ENCODE assay signal across 8 mouse cellular contexts in the genomic region with DNA sequence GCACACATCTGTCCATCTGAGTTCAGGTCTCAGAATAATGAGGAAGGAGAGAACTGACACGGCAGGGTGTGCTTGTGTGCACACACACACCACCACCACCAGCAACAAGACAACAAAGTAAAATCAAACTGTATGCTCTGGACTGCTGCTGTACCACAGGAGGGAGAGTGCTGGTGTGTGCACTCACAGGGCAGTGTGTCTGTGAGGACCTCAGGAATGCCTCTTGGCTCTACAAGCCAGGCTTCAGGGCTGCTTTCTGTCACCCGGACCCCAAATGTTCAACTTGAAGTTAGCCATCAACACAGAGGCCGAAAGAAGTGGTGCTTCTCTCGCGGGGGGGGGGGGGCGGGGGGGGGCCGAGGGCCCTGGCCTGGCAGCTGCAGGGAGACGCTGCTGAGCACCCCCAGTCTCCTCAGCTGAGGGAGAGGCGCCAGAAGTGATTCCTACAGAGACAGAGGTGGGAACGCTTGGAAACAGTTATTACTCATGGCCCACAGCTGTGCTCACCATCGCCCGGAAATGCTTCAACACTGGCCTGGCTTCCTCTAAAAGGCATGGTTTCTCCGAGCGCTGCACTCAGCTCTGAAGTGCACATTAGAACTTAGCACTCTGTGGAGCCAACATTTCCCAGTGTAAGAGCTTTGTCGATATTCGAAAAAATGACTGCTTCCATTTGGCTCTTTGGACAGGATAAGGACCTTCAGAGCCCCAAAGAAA. TPM values are rescaled to one million over a fixed set of nuclear protein-coding genes. Genes with fewer than 3 reads are reported as not detected.
DNase-seq lines count a peak whose midpoint lies in the region; ATAC-seq and TF ChIP-seq lines count a peak whose summit lies in the region.

No protein-coding gene starts in this region.

- H3K27me3 ChIP-seq in heart, embryonic 13.5 days (replicated peaks), result no peaks in the 10 kb centered on the region
- no peaks in the 10 kb centered on the region for H3K27me3 ChIP-seq in limb, embryonic 14.5 days (ENCODE audit: control insufficient read depth, insufficient read depth, low read length)
- H3K27me3 ChIP-seq in stomach, embryonic 15.5 days (replicated peaks), result no peaks in the 10 kb centered on the region
- no peaks in the 10 kb centered on the region for H3K27me3 ChIP-seq in cerebellum, adult 2 months (ENCODE audit: control insufficient read depth, insufficient read depth, low read length)

- H3K4me3 ChIP-seq in left cerebral cortex, adult 2 months, result no peak overlapping the region
- H3K4me3 ChIP-seq in heart, embryonic 13.5 days, result no peak overlapping the region
- no peak overlapping the region for H3K4me3 ChIP-seq in limb, embryonic 14.5 days (replicated peaks; ENCODE audit: low read length)
- H3K4me3 ChIP-seq in stomach, embryonic 15.5 days (replicated peaks), result no peak overlapping the region
- H3K4me3 ChIP-seq in cerebellum, adult 2 months (replicated peaks; ENCODE audit: insufficient read depth, low read depth, low read length), result no peak overlapping the region

- peak overlapping the region; percentile 13 for H3K27ac ChIP-seq in left cerebral cortex, adult 2 months
- peak overlapping the region; percentile 91 for H3K27ac ChIP-seq in heart, embryonic 13.5 days (replicated peaks)
- peak overlapping the region; percentile 65 for H3K27ac ChIP-seq in limb, embryonic 14.5 days (replicated peaks; ENCODE audit: low read depth, low read length)
- H3K27ac ChIP-seq in stomach, embryonic 15.5 days, result peak overlapping the region; percentile 63
- no peak overlapping the region for H3K27ac ChIP-seq in cerebellum, adult 2 months (ENCODE audit: insufficient read depth, low read length)

- H3K4me2 ChIP-seq in heart, embryonic 13.5 days, result peak overlapping the region; percentile 22
- 0 out of 2 replicates have a peak overlapping the region, but pooled peaks have one; percentile 17 for H3K4me2 ChIP-seq in limb, embryonic 14.5 days (replicated peaks; ENCODE audit: low read depth, low read length, severe bottlenecking)
- no peak overlapping the region for H3K4me2 ChIP-seq in stomach, embryonic 15.5 days

- no peak for TF ChIP-seq POLR2A in limb, embryonic 14.5 days (IDR thresholded peaks at IDR 0.05; ENCODE audit: borderline replicate concordance, extremely low read depth, insufficient read depth, insufficient read length)
- no peak for TF ChIP-seq POLR2A in cerebellum, adult 2 months (IDR thresholded peaks at IDR 0.05; ENCODE audit: borderline replicate concordance, insufficient read depth, low read length)

- DNase-seq in left cerebral cortex, adult 2 months (ENCODE audit: extremely low spot score in 1 of 2, low spot score in 2 of 2), result no peak
- DNase-seq in left cerebral cortex, adult 11 months (ENCODE audit: low spot score), result no peak
- DNase-seq in limb, embryonic 14.5 days (ENCODE audit: low spot score), result peak; percentile 52
- no peak for DNase-seq in adrenal gland, postnatal 36 days
- no peak for DNase-seq in cerebellum, adult 2 months

- WGBS in heart, embryonic 13.5 days, result 38% methylated on average over 12 of the region's 16 CpGs
- WGBS in limb, embryonic 14.5 days, result 36% methylated on average over 12 of the region's 16 CpGs
- 32% methylated on average over 15 of the region's 16 CpGs for WGBS in stomach, embryonic 15.5 days
- WGBS in cerebellum, adult 2 months, result 64% methylated on average over 16 of the region's 16 CpGs

- H3K9ac ChIP-seq in heart, embryonic 13.5 days, result peak overlapping the region; percentile 64
- no peak overlapping the region for H3K9ac ChIP-seq in limb, embryonic 14.5 days (ENCODE audit: low read depth, low read length, severe bottlenecking)
- no peak overlapping the region for H3K9ac ChIP-seq in stomach, embryonic 15.5 days

- no peaks in the 10 kb centered on the region for H3K9me3 ChIP-seq in heart, embryonic 13.5 days
- H3K9me3 ChIP-seq in limb, embryonic 14.5 days (ENCODE audit: control insufficient read depth, low read length), result no peaks in the 10 kb centered on the region
- no peaks in the 10 kb centered on the region for H3K9me3 ChIP-seq in stomach, embryonic 15.5 days

- ATAC-seq in heart, embryonic 13.5 days (ENCODE audit: extremely low read depth, insufficient number of reproducible peaks, low FRiP score, low TSS enrichment), result no peak
- ATAC-seq in limb, embryonic 14.5 days (ENCODE audit: low FRiP score, low read depth), result peak; percentile 60
- ATAC-seq in stomach, embryonic 15.5 days (ENCODE audit: insufficient read depth, low FRiP score, low read depth), result peak; percentile 70; the same call in 1 of the 2 replicates
- no peak for ATAC-seq in erythroid progenitor cell, adult 5-6 weeks (replicated peaks; ENCODE audit: low FRiP score, poor library complexity, severe bottlenecking)

- no peak for TF ChIP-seq CTCF in left cerebral cortex, adult 2 months (IDR thresholded peaks at IDR 0.05)
- no peak for TF ChIP-seq CTCF in cerebellum, adult 2 months (IDR thresholded peaks at IDR 0.05; ENCODE audit: borderline replicate concordance, insufficient read depth, low read depth, low read length)

- intact Hi-C loops in left cerebral cortex, adult 2 months (cut with DNase I), result no loop called here

- H3K36me3 ChIP-seq in heart, embryonic 13.5 days, result no peaks in the 10 kb centered on the region
- H3K36me3 ChIP-seq in limb, embryonic 14.5 days (ENCODE audit: control insufficient read depth, insufficient read depth, low read length), result no peaks in the 10 kb centered on the region
- no peaks in the 10 kb centered on the region for H3K36me3 ChIP-seq in stomach, embryonic 15.5 days

- peaks cover 83% of the 10 kb centered on the region for H3K4me1 ChIP-seq in heart, embryonic 13.5 days
- H3K4me1 ChIP-seq in limb, embryonic 14.5 days (ENCODE audit: control insufficient read depth, insufficient read depth, low read length), result peaks cover 18% of the 10 kb centered on the region; the same call in 1 of the 2 replicates
- 0 out of 2 replicates have a peak, but pooled peaks cover 23% of the 10 kb centered on the region for H3K4me1 ChIP-seq in stomach, embryonic 15.5 days
- H3K4me1 ChIP-seq in cerebellum, adult 2 months (ENCODE audit: control insufficient read depth, insufficient read depth, low read length), result peaks cover 30% of the 10 kb centered on the region

RNA-seq across cellular contexts. Expression of gene Pkig, which starts 39.7 kb away (rescaled TPM):
- total RNA-seq in left cerebral cortex, adult 2 months (2021), result 100 to 1,000 TPM; 126 to 129 TPM
- polyA plus RNA-seq in heart, embryonic 13.5 days (2015; fragmentation: Nextera tagmentation; extraction: Ambion mirVana), result 233 and 270 TPM in 2 replicates
- polyA plus RNA-seq in limb, embryonic 14.5 days (2012; rRNA removed), result 76.1 and 85.2 TPM in 2 replicates
- 126 and 133 TPM in 2 replicates for polyA plus RNA-seq in limb, embryonic 14.5 days (2014; fragmentation: Nextera tagmentation; extraction: Ambion mirVana)
- polyA plus RNA-seq in stomach, embryonic 15.5 days (2015; fragmentation: Nextera tagmentation; extraction: Ambion mirVana), result 105 and 117 TPM in 2 replicates
- total RNA-seq in erythroid progenitor cell, adult 5-6 weeks (2015; ENCODE audit: low replicate concordance), result 93.5 and 103 TPM in 2 replicates
- total RNA-seq in erythroid progenitor cell, adult 5-6 weeks (2017; ENCODE audit: low replicate concordance), result 86.6 and 90.7 TPM in 2 replicates
- 10 to 100 TPM; 45.0 to 46.0 TPM for total RNA-seq in adrenal gland, postnatal 36 days (2021)
- 49.6 and 57.4 TPM in 2 replicates for polyA plus RNA-seq in cerebellum, adult 2 months (2012; rRNA removed)

RNA-seq across cellular contexts. Expression of gene Ada, which starts 52.1 kb away (rescaled TPM):
- total RNA-seq in left cerebral cortex, adult 2 months (2021), result under 1 TPM; 0.79 to 0.93 TPM
- 3.6 and 3.7 TPM in 2 replicates for polyA plus RNA-seq in heart, embryonic 13.5 days (2015; fragmentation: Nextera tagmentation; extraction: Ambion mirVana)
- polyA plus RNA-seq in limb, embryonic 14.5 days (2012; rRNA removed), result 6.8 and 8.1 TPM in 2 replicates
- polyA plus RNA-seq in limb, embryonic 14.5 days (2014; fragmentation: Nextera tagmentation; extraction: Ambion mirVana), result 9.4 and 9.5 TPM in 2 replicates
- polyA plus RNA-seq in stomach, embryonic 15.5 days (2015; fragmentation: Nextera tagmentation; extraction: Ambion mirVana), result 6.1 and 6.4 TPM in 2 replicates
- total RNA-seq in erythroid progenitor cell, adult 5-6 weeks (2015; ENCODE audit: low replicate concordance), result 6.3 and 9.4 TPM in 2 replicates
- total RNA-seq in erythroid progenitor cell, adult 5-6 weeks (2017; ENCODE audit: low replicate concordance), result 0.98 and 4.9 TPM in 2 replicates
- total RNA-seq in adrenal gland, postnatal 36 days (2021), result 1 to 10 TPM; 3.6 to 4.9 TPM
- polyA plus RNA-seq in cerebellum, adult 2 months (2012; rRNA removed), result 1.4 and 1.5 TPM in 2 replicates

RNA-seq across cellular contexts. Expression of gene Serinc3, which starts 53.0 kb away (rescaled TPM):
- total RNA-seq in left cerebral cortex, adult 2 months (2021), result 100 to 1,000 TPM; 213 to 234 TPM
- 50.1 and 51.8 TPM in 2 replicates for polyA plus RNA-seq in heart, embryonic 13.5 days (2015; fragmentation: Nextera tagmentation; extraction: Ambion mirVana)
- 99.5 and 114 TPM in 2 replicates for polyA plus RNA-seq in limb, embryonic 14.5 days (2012; rRNA removed)
- polyA plus RNA-seq in limb, embryonic 14.5 days (2014; fragmentation: Nextera tagmentation; extraction: Ambion mirVana), result 40.5 and 43.4 TPM in 2 replicates
- polyA plus RNA-seq in stomach, embryonic 15.5 days (2015; fragmentation: Nextera tagmentation; extraction: Ambion mirVana), result 46.3 and 49.1 TPM in 2 replicates
- total RNA-seq in erythroid progenitor cell, adult 5-6 weeks (2015; ENCODE audit: low replicate concordance), result 1,699 and 1,907 TPM in 2 replicates
- 1,512 and 2,069 TPM in 2 replicates for total RNA-seq in erythroid progenitor cell, adult 5-6 weeks (2017; ENCODE audit: low replicate concordance)
- total RNA-seq in adrenal gland, postnatal 36 days (2021), result 100 to 1,000 TPM; 565 to 629 TPM
- 162 and 179 TPM in 2 replicates for polyA plus RNA-seq in cerebellum, adult 2 months (2012; rRNA removed)

Comparison
In these comparisons a context has a peak if more than half of its experiments do, and no peak if none do; other contexts are left out.
1. ATAC-seq: peak in limb, embryonic 14.5 days (single experiment) and stomach, embryonic 15.5 days (single experiment); none in heart, embryonic 13.5 days (single experiment) and erythroid progenitor cell, adult 5-6 weeks (single experiment).